Mouse (Mus musculus) hindbrain, embryonic 16.5 days (tissue): ENCODE measurements at regions not wholly inside any gene's neighbourhood (a gene's known extent, or its start where the extent isn't known, plus 50 kb on each side); places are given as distances from the start of the nearest gene placed in this dataset.

ENCODE experiments used
- ATAC-seq: fragments of 200-750 bp; cut with Nextera tagmentation; 2 replicates; pipeline ENCODE4 v1.8.0; 2017; ENCODE audit warnings: moderate TSS enrichment, moderate library complexity
- H3K27ac ChIP-seq: fragments of 300-500 bp; sonication (generic); 2 replicates; pipeline ENCODE4 v1.5.1; 2014; ENCODE audit warnings: low read depth, mild to moderate bottlenecking, control low read depth, low read length, moderate library complexity
- H3K27me3 ChIP-seq: fragments of 300-500 bp; sonication (generic); replicated peaks from 2 replicates; pipeline ENCODE4 v1.6.1; 2014; ENCODE audit warnings: low read length; ENCODE audit not compliant: control insufficient read depth, insufficient read depth
- H3K36me3 ChIP-seq: fragments of 300-500 bp; sonication (generic); 2 replicates; pipeline ENCODE4 v1.6.1; 2014; ENCODE audit warnings: mild to moderate bottlenecking, low read length, moderate library complexity, mixed read lengths; ENCODE audit not compliant: control insufficient read depth, insufficient read depth
- H3K4me1 ChIP-seq: fragments of 300-500 bp; sonication (generic); 2 replicates; pipeline ENCODE4 v1.6.1; 2014; ENCODE audit warnings: low read depth, low read length; ENCODE audit not compliant: control insufficient read depth, insufficient read depth
- H3K4me2 ChIP-seq: fragments of 300-500 bp; sonication (generic); 2 replicates; pipeline ENCODE4 v1.6.1; 2014; ENCODE audit warnings: mild to moderate bottlenecking, low read length, control low read depth, moderate library complexity
- H3K4me3 ChIP-seq: fragments of 300-500 bp; sonication (generic); 2 replicates; pipeline ENCODE4 v1.5.1; 2014; ENCODE audit warnings: mild to moderate bottlenecking, low read length, control low read depth, moderate library complexity
- H3K9ac ChIP-seq: fragments of 300-500 bp; sonication (generic); 2 replicates; pipeline ENCODE4 v1.6.1; 2014; ENCODE audit warnings: low read depth, mild to moderate bottlenecking, control low read depth, low read length, moderate library complexity
- H3K9me3 ChIP-seq: fragments of 300-500 bp; sonication (generic); 2 replicates; pipeline ENCODE4 v1.6.1; 2014; ENCODE audit warnings: mild to moderate bottlenecking, low read length, moderate library complexity; ENCODE audit not compliant: control insufficient read depth
- WGBS: fragments of 180-500 bp; shearing (Covaris S2); extraction: QIAGEN DNeasy Blood & Tissue Kit; methylation state at CpG from one replicate; pipeline ENCODE4 v1.1.7; 2014; 5-methylcytosine and 5-hydroxymethylcytosine counted together

DNA sequence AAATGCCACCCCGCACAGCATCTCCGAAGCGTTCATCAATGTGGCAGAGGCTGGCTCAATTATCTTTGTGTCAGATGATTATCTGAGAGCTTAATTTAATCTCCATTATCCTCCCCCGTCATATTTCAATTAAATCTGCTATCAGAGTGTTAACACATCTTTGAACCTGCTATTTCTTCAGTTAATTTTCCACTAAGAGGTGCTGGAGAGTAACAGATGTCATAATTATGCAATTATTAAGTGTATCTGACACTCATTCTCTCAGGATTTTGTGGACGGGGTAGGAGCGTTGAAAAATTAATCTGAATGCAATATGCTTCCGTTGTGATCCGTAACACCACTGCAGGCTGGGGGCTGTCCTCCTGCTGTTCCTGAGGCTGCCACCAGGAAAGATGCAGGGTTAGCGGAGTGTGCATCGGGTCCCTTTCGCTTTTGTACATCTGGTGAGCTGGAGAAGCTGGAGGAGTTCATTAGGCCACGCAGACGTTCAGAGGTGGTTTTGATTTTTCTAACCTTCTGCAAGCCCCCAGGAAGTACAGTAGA is 421.3 kb upstream of the Sall1 start:
- Histone ChIP-seq H3K4me1 (no peaks in the 10 kb centered on the region), H3K9me3 (no peaks in the 10 kb centered on the region), H3K36me3 (no peaks in the 10 kb centered on the region), H3K4me2 (no peak overlapping the region), H3K9ac (no peak overlapping the region), H3K4me3 (no peak overlapping the region), H3K27me3 (no peaks in the 10 kb centered on the region), H3K27ac (no peak overlapping the region)
- peak; percentile 63 for ATAC-seq
- WGBS: 56% methylated on average over 13 of the region's 13 CpGs

GRCm38 (mm10) chr8:89456517-89456916 is 412.6 kb upstream of the Sall1 start:
- Histone ChIP-seq H3K4me3 (no peak overlapping the region), H3K9me3 (no peaks in the 10 kb centered on the region), H3K4me1 (no peaks in the 10 kb centered on the region), H3K4me2 (no peak overlapping the region), H3K36me3 (no peaks in the 10 kb centered on the region), H3K27ac (no peak overlapping the region), H3K9ac (no peak overlapping the region), H3K27me3 (no peaks in the 10 kb centered on the region)
- ATAC-seq: no peak
- 48% methylated on average over 4 of the region's 4 CpGs for WGBS

DNA sequence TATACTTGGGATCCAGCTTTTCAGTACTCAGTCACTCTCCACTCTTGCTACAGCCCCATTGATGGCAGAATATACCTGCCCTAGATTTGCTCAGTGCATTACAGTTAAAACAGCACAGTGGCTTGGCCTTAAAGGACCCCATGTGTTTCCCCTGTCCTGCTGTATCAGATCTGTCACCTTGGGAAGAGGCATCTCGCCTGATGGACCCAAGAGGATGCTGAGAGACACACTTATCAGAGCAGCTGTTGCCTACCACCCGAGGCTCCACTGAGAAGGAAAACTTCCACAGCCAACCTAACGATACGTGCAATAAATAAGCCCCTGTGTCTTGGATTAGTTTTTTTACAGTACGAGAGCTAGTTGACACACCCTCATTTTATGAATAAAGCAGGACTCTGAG is 411.8 kb upstream of the Sall1 start:
- no peak overlapping the region for H3K4me2 ChIP-seq
- H3K27me3 ChIP-seq: no peaks in the 10 kb centered on the region
- no peak overlapping the region for H3K9ac ChIP-seq
- whole genome bisulfite sequencing: 69% methylated on average over 5 of the region's 5 CpGs
- H3K4me3 ChIP-seq: no peak overlapping the region
- H3K27ac ChIP-seq: no peak overlapping the region
- no peaks in the 10 kb centered on the region for H3K36me3 ChIP-seq
- no peak for ATAC-seq
- H3K4me1 ChIP-seq: no peaks in the 10 kb centered on the region
- no peaks in the 10 kb centered on the region for H3K9me3 ChIP-seq

DNA sequence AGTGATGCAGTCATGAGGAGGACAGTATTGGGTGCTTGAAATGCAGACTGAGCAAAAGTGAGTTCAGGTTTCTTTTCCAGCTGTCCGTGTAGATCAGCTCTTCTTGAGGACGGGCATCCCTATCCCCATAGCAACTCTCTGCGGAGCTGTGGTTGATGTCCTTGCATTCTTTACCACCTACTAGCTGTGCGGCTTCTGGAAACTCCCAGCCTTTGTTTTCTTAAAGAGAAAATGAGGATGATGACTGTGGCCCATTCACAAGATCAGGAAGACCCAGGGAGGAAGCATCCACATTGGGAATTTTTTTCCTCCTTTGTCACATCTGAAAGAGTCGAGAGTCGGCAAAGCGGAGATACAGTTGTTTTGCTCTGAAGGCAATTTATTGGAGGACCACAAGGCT is 410.2 kb upstream of the Sall1 start:
- Histone ChIP-seq H3K4me1 (no peaks in the 10 kb centered on the region), H3K9me3 (no peaks in the 10 kb centered on the region), H3K27ac (no peak overlapping the region), H3K4me2 (no peak overlapping the region), H3K4me3 (no peak overlapping the region), H3K9ac (no peak overlapping the region), H3K36me3 (no peaks in the 10 kb centered on the region), H3K27me3 (no peaks in the 10 kb centered on the region)
- WGBS: 58% methylated on average over 7 of the region's 7 CpGs
- no peak for ATAC-seq

GRCm38 (mm10) chr8:89453724-89454123 is 409.8 kb upstream of the Sall1 start:
- 89% methylated on average over 2 of the region's 2 CpGs for WGBS
- Histone ChIP-seq H3K4me3 (no peak overlapping the region), H3K4me1 (no peaks in the 10 kb centered on the region), H3K4me2 (no peak overlapping the region), H3K27ac (no peak overlapping the region), H3K27me3 (no peaks in the 10 kb centered on the region), H3K9ac (no peak overlapping the region), H3K9me3 (no peaks in the 10 kb centered on the region), H3K36me3 (no peaks in the 10 kb centered on the region)
- ATAC-seq: no peak

DNA sequence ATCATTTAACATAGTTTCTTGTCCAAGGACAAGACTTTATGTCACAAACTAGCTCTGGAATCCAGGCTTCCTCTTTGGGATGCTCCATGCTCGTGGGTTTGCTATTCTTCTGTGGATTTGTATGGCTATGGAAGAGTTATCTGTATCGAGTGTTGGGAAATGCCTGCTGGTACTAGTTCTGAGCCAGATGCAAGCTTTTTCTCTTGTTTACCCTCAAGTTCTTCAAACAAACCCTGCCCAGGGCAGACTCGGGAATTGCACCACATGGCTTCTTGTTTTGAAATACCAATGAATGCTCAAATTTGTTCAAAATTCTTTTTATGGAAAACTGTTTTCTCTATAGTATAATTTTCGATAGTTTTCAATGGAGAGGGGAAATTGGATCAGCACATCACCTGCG is 400.5 kb upstream of the Sall1 start:
- WGBS: 80% methylated on average over 5 of the region's 5 CpGs
- no peak overlapping the region for H3K4me3 ChIP-seq
- no peak overlapping the region for H3K9ac ChIP-seq
- H3K4me1 ChIP-seq: no peaks in the 10 kb centered on the region
- no peak overlapping the region for H3K4me2 ChIP-seq
- H3K9me3 ChIP-seq: no peaks in the 10 kb centered on the region
- H3K36me3 ChIP-seq: no peaks in the 10 kb centered on the region
- no peak overlapping the region for H3K27ac ChIP-seq
- ATAC-seq: no peak
- H3K27me3 ChIP-seq: no peaks in the 10 kb centered on the region

GRCm38 (mm10) chr8:89439304-89439703 is 395.3 kb upstream of the Sall1 start:
- Histone ChIP-seq H3K9ac (no peak overlapping the region), H3K27ac (no peak overlapping the region), H3K9me3 (no peaks in the 10 kb centered on the region), H3K4me1 (no peaks in the 10 kb centered on the region), H3K36me3 (no peaks in the 10 kb centered on the region), H3K4me3 (no peak overlapping the region), H3K4me2 (no peak overlapping the region), H3K27me3 (no peaks in the 10 kb centered on the region)
- 38% methylated on average over 6 of the region's 6 CpGs for WGBS
- 0 out of 2 replicates have a peak, but pooled peaks have one; percentile 24 for ATAC-seq

DNA sequence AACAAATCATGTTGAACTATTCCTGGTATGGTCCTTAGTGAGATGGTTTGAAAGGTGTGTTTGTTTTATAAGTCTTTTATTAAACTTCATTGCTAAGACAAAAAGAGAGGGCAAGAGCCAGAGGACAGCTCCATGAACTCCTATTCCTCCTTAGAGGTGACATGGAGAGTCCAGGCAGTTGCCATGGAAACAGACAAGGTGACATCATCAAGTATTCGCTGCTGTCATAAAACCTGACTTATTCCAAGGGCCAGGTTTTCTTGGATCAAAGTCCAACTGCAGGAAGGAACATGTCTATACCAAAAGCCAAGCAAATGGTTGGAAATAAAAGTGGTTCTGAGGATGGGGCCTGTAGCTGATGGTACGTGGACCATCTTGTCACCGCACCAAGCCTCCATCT is 383.0 kb upstream of the Sall1 start:
- ATAC-seq: no peak
- WGBS: 94% methylated on average over 3 of the region's 3 CpGs
- Histone ChIP-seq H3K4me2 (no peak overlapping the region), H3K27ac (no peak overlapping the region), H3K4me1 (no peaks in the 10 kb centered on the region), H3K27me3 (no peaks in the 10 kb centered on the region), H3K36me3 (no peaks in the 10 kb centered on the region), H3K9me3 (no peaks in the 10 kb centered on the region), H3K9ac (no peak overlapping the region), H3K4me3 (no peak overlapping the region)

- H3K27ac ChIP-seq: no peak overlapping the region
- WGBS: 78% methylated on average over 2 of the region's 2 CpGs
- H3K36me3 ChIP-seq: no peaks in the 10 kb centered on the region
- no peak overlapping the region for H3K4me2 ChIP-seq
- H3K27me3 ChIP-seq: no peaks in the 10 kb centered on the region
- no peak overlapping the region for H3K4me3 ChIP-seq
- H3K4me1 ChIP-seq: no peaks in the 10 kb centered on the region
- no peaks in the 10 kb centered on the region for H3K9me3 ChIP-seq
- H3K9ac ChIP-seq: no peak overlapping the region
- no peak for ATAC-seq
These were observed 371.3 kb upstream of the Sall1 start for GRCm38 (mm10) chr8:89415287-89415686.

DNA sequence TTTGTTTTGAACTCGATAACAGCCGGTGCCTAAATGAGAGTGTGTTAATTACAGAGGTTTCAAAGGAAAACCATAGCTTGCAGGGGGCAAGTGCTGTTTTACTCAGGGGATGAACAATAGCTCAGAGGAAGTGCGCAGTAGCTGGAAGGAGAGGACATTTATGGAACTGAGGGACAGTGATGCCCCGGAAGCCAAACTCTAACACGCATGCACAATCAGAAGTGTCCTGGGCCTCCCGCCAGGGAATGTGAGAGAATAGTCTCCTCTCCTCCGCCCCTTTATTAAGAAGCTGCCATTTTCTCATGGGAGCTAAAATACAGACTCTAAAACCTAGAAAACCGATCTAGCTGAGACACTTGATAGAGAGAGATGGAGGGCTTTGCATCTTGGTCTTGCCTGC is 368.5 kb upstream of the Sall1 start:
- 70% methylated on average over 8 of the region's 8 CpGs for WGBS
- no peaks in the 10 kb centered on the region for H3K9me3 ChIP-seq
- H3K27me3 ChIP-seq: no peaks in the 10 kb centered on the region
- no peak overlapping the region for H3K9ac ChIP-seq
- H3K4me3 ChIP-seq: no peak overlapping the region
- no peaks in the 10 kb centered on the region for H3K4me1 ChIP-seq
- no peak overlapping the region for H3K27ac ChIP-seq
- H3K36me3 ChIP-seq: no peaks in the 10 kb centered on the region
- ATAC-seq: no peak
- H3K4me2 ChIP-seq: no peak overlapping the region
